Mouse (Mus musculus): ENCODE measurements around the gene Strada.

The Strada gene

GRCm38 (mm10) chr11:106187326-106187725 is 14.6 kb downstream of the Strada start:
- DNase-seq (ENCODE audit: low spot score in 2 of 2), result no peak

DNA sequence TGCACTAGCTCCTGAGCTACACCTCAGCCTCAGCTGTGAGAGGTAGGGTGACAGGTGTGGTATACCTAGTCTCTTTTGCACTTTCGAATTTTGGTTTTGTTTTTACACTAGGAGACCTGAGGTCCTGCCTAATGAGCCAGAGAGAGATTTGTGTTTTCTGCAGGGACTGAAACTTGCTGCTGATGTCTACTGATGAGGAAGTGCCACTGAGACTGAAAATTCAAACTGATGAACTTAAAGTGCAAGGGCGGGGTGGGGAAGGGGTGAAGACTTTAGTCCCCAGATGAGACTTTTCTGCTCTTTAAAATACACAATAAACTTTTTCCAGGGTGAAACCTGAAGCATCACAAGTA is 21.5 kb downstream of the Strada start:
- DNase-seq (ENCODE audit: low spot score in 2 of 2), result no peak

GRCm38 (mm10) chr11:106179711-106180448 is 22.1 kb downstream of the Strada start:
- no peak for DNase-seq (ENCODE audit: low spot score in 2 of 2)

- DNase-seq (ENCODE audit: low spot score in 2 of 2), result peak in 1 of 2 experiments; percentile 24
These were observed 23.8 kb downstream of the Strada start for GRCm38 (mm10) chr11:106178036-106178782.

DNA sequence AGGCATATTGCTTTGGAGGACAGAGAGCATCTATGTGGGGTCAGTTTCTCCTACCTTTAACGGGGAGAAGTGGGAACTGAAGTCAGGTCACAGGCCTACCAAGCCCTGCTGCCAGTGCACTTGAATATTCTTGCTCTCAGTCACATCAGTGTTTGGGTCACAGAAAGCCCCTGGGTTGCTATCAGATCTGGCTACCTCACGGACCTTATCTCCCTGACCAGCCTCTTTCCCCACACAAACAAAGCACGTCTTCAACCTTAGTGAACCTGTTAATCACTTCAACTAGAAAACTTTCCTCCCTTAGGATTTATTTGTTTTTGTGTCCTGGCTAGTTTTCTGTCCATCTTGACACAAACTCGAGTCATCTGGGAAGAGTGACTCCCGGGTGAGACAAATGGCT is 25.6 kb downstream of the Strada start:
- DNase-seq (ENCODE audit: low spot score in 2 of 2), result no peak

GRCm38 (mm10) chr11:106175081-106175480 is 26.9 kb downstream of the Strada start:
- DNase-seq (ENCODE audit: low spot score in 2 of 2), result no peak

- no peak for DNase-seq (ENCODE audit: low spot score in 2 of 2)
These were observed 27.6 kb downstream of the Strada start for GRCm38 (mm10) chr11:106174372-106174771.

DNA sequence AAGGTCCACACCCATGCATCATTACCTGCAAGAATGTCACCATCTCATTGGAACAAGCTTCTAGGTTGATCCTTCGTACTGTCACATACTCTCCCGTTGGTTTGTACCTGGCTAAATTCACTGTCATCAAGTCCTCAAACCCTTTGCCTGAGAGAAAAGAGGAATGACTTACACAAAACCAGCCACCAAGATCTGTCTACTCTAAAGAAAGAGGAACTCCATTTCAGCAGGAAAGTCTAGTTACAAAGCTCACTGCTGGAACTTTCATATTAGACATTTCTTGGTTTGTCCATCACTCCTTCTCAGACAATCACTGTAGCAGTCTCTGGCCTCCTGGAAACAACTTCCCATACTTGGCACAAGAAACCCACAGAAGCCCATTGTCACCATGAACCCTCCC is 28.7 kb downstream of the Strada start:
- DNase-seq (ENCODE audit: low spot score in 2 of 2), result no peak

- DNase-seq (ENCODE audit: low spot score in 2 of 2), result no peak
These were observed 31.2 kb downstream of the Strada start for GRCm38 (mm10) chr11:106170807-106171206.

DNA sequence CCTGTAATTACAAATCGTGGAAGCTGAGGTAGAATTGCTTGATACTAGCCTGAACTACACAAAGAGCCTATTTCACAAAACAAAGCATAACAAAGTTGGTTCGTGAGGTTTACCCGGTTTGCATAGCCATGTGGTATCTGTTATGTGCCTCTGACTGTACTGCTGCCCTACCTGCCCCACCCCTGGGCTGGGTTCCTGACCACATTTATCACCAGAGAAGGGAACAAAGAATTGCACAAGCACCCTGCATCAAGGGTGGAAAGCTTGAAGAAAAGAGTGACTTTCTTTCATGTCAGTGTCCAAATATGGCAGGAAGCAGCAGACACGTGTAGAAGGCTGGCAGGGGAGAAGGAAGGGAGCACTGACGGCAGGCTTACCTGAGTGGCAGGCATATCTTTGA is 34.5 kb downstream of the Strada start:
- no peak for DNase-seq (ENCODE audit: low spot score in 2 of 2)

GRCm38 (mm10) chr11:106164601-106165180 is 37.3 kb downstream of the Strada start:
- no peak for DNase-seq (ENCODE audit: low spot score in 2 of 2)

GRCm38 (mm10) chr11:106163546-106163945 is 38.4 kb downstream of the Strada start:
- DNase-seq (ENCODE audit: low spot score in 2 of 2), result no peak

- no peak for DNase-seq (ENCODE audit: low spot score in 2 of 2)
These were observed 39.7 kb downstream of the Strada start for GRCm38 (mm10) chr11:106162237-106162636.

DNA sequence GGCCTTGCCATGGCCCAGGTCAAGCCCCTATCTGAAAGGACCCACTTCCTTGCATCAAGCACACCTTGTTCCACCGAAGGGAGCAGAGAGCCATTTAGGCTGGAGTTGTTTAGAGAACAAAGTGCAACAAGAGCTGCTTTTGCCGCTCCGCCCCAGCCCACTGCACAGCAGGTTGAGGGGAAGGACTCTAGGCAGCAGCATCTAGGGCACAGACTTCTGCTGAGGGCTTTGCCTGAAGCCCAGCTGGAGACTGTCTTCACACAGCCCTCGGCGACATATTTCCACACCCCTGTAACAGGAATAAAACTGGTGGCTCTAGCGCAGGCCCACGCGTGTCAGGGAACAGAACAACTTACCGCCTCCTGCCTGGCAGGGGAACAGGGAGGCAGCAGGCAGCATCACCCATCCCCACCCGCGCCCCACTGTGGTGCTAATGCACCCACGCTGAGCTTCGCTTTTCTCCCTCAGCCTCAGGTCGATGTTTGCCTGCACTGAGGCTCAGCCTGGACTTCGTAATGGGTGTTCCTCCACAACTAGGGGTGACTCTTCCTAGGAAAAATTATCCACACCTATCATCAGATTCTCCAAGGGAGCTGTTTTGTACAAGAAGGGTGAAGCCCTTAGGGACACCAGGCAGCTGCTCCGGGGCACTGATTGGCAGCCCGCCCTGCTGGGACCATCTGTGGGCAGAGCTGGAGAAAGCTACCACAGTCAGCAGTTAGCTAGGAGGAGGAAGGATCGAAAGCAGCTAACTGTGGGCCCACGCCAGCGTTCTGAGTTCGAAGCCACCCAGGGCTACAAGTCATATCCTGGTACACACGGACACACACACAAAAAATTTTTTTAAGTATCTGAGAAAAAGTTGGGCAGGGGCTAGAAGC is 40.9 kb downstream of the Strada start, which contains the start of the genes Gm10840 and Limd2:
Gm10840 (plus strand) TSS at position 10 of the 881 bp plus-strand sequence.
Limd2 (minus strand) TSS at position 20 of the 881 bp plus-strand sequence.
- DNase-seq (ENCODE audit: low spot score in 2 of 2), result peak; percentile 93

DNA sequence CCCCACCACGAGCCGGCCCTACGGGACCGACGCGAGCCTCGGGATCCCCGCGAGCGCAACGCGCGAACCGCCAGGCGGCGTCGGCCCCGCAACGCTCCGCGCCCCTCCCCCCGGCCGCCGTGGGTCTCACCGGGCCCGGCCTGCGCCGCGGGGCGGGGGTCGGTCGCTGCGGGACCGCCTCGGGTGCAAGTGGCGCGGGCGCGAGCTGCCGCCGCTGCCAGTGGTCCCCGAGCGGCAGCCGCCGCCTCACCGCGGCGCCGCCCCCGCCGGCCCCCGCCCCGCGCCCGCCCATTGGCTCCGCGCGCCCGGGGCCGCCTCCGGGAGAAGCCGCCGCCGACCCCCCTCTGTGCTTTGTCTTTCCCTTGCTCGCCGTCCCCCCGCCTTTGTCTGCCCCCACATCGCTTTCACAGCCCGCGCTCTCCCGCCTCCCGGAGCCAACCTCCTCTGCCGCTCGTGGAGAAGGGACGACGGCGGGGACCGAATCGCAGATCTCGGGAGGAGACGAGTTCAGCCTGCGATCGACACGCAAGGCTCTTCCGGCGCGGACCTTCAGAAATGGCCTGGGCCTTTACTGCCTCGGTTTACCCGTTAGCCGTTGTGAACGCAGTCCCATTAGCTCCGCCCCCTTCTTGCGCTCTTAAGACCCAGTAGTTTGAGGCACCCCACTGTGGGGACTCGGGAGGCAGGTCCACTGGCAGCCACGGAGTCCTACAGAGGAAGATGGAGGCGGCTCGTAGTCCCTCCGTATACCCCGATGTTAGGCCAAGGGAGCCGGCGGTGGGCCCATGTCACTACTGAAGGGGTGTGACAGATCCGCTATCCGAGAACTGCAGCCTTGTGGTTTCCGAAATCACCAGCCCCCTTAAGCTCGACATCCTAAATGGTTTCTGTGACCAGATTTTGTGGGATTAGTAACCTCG is 41.8 kb downstream of the Strada start:
- peak; percentile 70 to 79 for DNase-seq (ENCODE audit: low spot score in 2 of 2)

- DNase-seq (ENCODE audit: low spot score in 2 of 2), result peak in 1 of 2 experiments; percentile 61
These were observed 42.6 kb downstream of the Strada start for GRCm38 (mm10) chr11:106159216-106159920.

- DNase-seq (ENCODE audit: low spot score in 2 of 2), result no peak
These were observed 43.1 kb downstream of the Strada start for GRCm38 (mm10) chr11:106158930-106159215.

- DNase-seq (ENCODE audit: low spot score in 2 of 2), result no peak
These were observed 43.7 kb downstream of the Strada start for GRCm38 (mm10) chr11:106158081-106158929.

DNA sequence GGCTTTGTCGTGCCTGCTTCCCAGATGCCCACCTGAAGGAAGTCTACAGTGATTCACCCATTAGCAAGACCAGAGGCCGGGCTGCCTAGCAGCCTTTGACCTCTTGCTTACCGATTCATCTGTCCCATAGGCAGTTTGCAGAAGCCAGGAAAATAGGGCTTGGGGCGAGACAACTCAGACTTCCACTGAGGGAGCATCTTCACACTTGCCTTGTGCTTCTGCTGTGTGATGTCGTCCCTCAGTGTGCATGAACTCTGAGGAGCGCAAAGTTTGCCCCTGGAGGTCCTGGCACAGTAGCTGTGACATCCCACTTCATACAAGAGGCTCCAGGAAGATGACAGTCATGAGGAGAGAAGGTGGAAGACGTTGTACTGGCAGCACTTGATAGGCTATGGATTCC is 44.8 kb downstream of the Strada start:
- DNase-seq (ENCODE audit: low spot score in 2 of 2), result no peak

All from left cerebral cortex, adult 9 months (tissue).